Mouse (Mus musculus) T-cell, adult 2 months (primary cell): ENCODE data around the gene Acad11.

Experiments
- DNase-seq: peaks from one replicate; pipeline ENCODE4 v3.0.0; 2022; ENCODE audit warnings: low spot score

The Acad11 gene

GRCm38 (mm10) chr9:104063244-104063961, at the start of gene Acad11:
Acad11 (plus strand) TSS chr9:104063377.
- peak; percentile 87 for DNase-seq

DNA sequence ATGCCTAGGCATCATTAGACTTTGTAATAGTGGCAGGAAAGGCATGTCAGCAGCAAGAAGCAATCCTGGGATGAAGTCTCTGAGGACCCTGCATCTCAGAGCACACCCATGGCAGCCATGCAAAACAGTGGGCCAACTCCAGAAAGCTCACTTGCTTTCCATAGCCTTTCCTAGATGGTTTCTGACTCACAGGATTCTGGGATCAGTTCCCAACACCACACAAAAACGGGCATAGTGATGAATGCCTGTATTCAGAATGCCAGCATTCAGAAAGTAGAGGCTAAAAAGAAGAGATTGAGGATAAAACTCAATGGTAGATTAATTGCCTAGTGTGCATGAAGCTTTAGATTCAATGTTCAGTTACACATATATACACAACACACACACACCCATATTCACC, 48.7 kb upstream of the Acad11 start:
- no peak for DNase-seq

DNA sequence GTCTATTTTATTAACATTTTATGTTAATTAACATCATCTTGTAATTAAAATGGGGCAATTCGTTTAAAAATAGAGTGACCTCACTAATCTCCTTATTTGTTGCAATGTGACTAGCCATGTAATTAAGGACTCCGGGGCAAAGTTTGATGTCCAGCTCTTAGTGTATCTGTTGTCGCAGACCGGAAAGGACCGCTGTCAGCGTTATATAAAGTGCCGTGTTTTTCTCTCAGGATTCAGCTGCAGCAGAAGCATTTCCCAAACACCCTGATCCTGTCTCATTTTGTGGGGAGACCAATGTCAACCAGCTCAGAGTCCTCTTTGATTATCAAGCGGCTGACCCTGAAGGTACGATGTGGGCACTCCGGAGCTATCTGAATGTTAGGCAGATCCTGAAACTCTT, 42.2 kb upstream of the Acad11 start:
- DNase-seq, result no peak

- no peak for DNase-seq
These were observed 36.0 kb upstream of the Acad11 start for GRCm38 (mm10) chr9:104027186-104027585.

- no peak for DNase-seq
These were observed 33.3 kb upstream of the Acad11 start for GRCm38 (mm10) chr9:104029861-104030260.

DNA sequence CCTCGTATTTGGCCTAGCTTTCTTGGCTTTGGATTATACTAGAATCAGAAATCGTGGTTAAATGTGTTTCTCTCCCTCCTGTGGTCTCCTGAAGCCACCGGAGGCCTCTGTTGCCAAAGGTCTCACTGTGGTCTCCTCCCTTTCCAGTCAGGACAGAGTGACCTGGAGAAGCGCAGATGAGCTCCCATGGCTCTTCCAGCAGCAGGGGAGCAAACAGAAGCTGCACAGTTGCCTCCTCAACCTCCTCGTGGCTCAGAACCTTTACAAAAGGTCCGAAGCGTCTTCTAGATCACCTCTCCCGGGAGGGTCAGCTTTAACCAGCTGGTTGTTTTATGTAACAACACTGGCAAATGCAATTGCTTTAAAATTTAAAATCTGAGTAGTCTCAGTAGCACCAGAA, 28.9 kb upstream of the Acad11 start:
- DNase-seq, result no peak

- DNase-seq, result no peak
These were observed 28.5 kb upstream of the Acad11 start for GRCm38 (mm10) chr9:104034718-104035117.

- peak; percentile 54 for DNase-seq
These were observed 27.7 kb upstream of the Acad11 start for GRCm38 (mm10) chr9:104035261-104036015.

GRCm38 (mm10) chr9:104038266-104038665, 24.9 kb upstream of the Acad11 start:
- DNase-seq, result no peak

GRCm38 (mm10) chr9:104039031-104039695, 24.0 kb upstream of the Acad11 start:
- no peak for DNase-seq

- DNase-seq, result no peak
These were observed 23.4 kb upstream of the Acad11 start for GRCm38 (mm10) chr9:104039742-104040141.

- no peak for DNase-seq
These were observed 22.8 kb upstream of the Acad11 start, which contains the start of gene Gm28305 for GRCm38 (mm10) chr9:104040362-104040761. Gm28305 (plus strand) TSS chr9:104040662.

- no peak for DNase-seq
These were observed 19.5 kb upstream of the Acad11 start for GRCm38 (mm10) chr9:104043676-104044075.

DNA sequence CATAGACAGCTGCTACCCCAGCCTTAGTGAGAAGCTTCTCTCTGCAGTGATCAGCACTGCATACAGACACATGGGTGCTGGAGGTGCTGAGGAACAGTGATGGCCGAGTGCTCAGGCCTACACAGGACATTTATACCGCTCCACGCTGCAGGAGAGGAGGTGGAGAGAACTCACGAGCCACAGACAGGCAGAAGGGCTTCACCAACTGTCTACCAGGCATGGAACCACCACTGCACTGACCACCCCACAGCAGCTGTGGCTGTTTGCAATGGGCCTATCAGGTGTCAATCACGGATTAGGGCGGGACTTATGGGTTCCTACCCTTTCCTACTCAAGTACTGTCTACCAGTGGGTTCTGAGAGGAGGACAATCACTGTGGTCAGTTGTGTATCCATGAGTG, 12.1 kb upstream of the Acad11 start:
- DNase-seq, result no peak

GRCm38 (mm10) chr9:104062430-104063243, 540 bp upstream of the Acad11 start, which contains the start of gene Uba5:
Uba5 (minus strand) TSS chr9:104063134.
- peak; percentile 68 for DNase-seq

DNA sequence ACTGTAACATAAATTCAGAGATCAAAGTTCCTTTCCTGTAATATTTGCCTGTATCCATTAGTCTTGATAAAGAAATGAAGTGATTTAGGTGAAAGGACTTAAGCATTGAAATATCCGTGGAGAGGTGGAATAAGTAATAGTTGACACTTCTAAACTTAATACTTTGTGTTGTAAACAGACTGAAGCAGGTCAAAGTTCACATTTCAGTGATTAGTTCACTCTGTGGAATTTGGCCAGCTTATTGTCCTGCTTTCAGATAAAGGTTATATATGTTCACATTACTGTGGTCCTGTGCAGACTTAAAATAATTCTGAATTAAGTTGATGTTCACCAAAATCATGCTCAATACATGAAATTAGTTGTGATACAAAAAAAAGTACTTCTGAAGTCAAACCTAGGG, 1.4 kb downstream of the Acad11 start:
- DNase-seq, result no peak

GRCm38 (mm10) chr9:104070241-104070640, 7.1 kb downstream of the Acad11 start:
- no peak for DNase-seq

- DNase-seq, result no peak
These were observed 7.9 kb downstream of the Acad11 start for GRCm38 (mm10) chr9:104070863-104071604.

GRCm38 (mm10) chr9:104075808-104076207, 12.6 kb downstream of the Acad11 start:
- DNase-seq, result no peak

GRCm38 (mm10) chr9:104078780-104079179, 15.6 kb downstream of the Acad11 start:
- no peak for DNase-seq

DNA sequence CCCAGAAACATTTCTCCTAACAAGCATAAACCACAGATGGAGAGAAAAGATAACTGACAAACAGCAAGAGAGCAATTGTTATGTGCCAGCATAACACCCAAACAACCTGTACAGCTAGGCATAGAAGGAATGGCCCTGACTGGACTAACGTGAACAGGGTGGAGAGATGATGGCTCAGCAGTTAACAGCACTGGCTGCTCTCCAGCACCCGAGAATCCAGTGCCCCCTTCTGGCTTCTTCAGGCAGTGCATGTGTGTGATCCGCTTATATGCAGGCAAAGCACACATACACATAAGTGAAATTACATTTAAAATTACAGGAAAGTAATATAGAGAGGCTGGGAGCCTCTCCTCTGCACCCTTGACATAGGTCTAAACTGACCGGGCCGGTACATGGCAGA, 16.2 kb downstream of the Acad11 start:
- peak; percentile 40 for DNase-seq
